Mouse (Mus musculus) spleen, postnatal 4 days (tissue): ENCODE measurements at regions not wholly inside any gene's neighbourhood (a gene's known extent, or its start where the extent isn't known, plus 50 kb on each side); places are given as distances from the start of the nearest gene placed in this dataset.

Experiments used
- DNase-seq, 2 experiments: peaks; one replicate each; pipeline ENCODE4 v3.0.0; 2022; ENCODE audit warnings: low spot score in 2 of 2

GRCm38 (mm10) chr16:9113801-9114200, 283.9 kb downstream of the 1810013L24Rik start:
- DNase-seq: no peak

GRCm38 (mm10) chr16:9115548-9115947, 285.6 kb downstream of the 1810013L24Rik start:
- DNase-seq: no peak

- DNase-seq: no peak
Observed at GRCm38 (mm10) chr16:9121581-9121980, 291.7 kb downstream of the 1810013L24Rik start.

GRCm38 (mm10) chr16:9132113-9132512, 302.2 kb downstream of the 1810013L24Rik start:
- no peak for DNase-seq

- no peak for DNase-seq
Observed at GRCm38 (mm10) chr16:9132778-9133177, 302.9 kb downstream of the 1810013L24Rik start.

DNA sequence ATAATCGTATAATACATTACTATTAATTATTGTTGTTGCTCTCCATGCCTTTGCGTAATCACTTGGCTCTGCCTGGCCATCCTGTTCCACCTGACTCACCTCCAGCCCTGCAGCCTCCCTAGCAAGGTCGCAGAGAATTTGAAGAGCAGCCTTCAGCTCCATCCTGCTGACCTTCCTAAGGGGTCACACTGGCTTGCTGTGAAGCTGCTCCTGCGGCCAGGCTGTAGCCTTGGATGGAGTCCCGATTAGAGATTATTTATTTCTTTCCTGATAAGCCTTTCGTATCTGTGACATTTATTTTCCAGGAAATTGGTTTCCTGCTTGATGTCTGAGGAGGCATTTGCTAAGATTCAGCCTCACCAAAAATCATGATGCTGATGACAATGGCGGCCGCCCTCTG, 305.5 kb downstream of the 1810013L24Rik start:
- no peak for DNase-seq

DNA sequence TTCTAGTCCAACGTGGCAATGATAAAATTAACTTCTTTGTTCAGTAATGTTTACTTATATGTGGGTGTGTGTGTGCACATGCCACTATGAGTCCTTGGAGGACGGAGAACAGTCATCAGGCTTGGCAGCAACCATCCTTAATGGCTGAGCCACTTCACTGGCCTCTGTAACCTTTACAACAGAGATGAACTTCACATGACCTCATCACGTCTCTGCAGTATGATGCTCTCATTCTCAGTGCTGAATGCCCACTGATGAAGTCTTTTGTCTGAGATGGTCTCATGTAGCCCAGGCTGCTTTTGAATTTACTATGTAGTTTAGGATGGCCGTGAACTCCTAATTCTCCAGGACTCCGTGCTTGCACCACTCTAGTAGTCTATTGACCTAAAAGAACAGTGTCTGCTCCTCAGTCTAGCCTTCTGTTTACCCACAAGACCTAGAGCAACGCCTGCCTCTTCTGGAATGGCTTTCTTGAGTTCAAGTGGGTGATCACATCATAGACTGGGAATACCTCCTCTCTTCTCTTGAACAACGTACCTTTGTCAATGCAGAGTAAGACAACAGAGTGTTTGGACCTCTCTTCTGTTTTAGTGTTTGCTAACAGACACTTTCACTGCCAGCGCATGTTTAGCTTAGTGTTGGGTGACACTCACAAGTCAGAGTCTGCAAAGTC, 308.8 kb downstream of the 1810013L24Rik start:
- no peak for DNase-seq

DNA sequence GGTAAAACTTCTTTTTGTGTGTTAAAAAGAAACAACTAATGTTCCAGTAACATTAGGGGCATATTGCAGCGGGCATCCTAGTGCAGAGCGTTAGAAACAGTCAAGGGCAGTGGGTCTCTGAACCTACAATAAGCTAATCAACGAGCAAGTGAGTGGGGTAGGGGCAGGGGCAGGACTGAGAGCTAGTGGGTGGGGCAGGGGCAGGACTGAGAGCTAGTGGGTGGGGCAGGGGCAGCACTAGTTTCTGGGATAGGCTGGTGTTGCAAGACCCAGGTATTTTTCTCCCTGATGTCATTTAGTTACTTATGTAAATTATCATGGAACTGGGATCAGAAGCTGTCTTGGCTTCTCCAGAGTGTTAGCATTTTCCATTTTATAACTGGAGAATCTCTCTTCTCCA, 309.5 kb downstream of the 1810013L24Rik start:
- no peak for DNase-seq

DNA sequence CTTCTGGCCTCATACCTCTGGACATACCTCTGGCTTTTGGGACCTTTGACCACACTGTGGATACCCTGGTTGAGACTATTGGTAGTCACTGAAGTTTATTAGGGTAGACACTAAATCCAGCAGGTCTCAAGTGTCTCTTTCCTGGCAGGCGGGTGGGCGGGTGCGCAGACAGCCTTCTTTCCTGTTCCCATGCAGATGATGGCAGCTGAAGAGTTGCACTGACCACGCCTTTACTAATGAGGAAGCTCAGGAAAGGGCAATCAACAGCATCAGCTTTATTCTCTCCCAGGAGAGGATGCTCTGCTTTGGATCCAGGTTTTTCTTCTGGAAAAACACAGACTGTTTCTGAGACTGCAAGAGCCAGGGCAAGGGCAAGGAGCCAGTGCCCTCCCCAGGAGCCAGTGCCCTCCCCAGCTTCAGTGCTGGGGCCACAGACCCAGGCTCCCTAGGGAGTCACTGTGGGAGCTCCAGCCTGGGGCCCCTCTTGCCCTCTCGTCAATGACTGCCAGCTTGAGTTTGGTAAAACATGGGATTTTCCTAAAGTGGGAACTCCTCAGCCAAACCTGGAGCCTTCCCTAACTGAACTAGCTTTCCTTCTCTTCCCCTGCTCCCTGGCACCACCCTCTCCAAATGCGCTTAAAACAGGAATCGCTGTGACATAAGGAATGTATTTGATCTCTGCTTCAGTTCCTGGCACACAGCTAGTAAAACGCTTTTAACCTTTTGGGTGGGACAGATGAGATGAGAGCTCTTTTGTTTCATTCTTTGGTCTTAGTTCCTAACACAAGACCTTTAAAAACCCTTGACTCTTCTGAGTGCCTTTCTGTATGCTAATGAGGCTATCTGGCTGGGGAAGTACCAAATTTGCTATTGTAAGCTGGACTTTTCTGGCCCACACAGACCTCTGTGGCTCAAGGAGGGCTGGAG, 319.6 kb downstream of the 1810013L24Rik start:
- DNase-seq: no peak

DNA sequence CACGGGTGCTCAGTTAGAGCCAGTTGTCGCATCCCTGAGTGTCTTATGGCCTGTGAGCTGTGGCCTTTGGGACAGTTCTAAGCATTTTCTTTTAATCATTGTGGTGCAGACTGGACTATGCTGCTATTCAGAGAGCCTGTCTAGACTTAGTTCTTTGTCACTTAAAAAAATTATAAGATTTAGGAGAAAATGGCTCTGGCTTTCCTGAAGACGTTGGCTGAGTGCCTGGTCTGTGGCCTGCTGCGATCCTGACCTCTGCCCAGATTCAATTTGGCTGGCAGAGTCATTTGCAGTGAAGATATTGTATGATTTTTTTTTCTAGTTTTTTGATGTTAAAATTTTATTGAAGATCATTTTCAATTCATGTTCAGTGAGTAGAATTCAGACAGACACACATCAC, 322.0 kb downstream of the 1810013L24Rik start:
- DNase-seq: no peak

DNA sequence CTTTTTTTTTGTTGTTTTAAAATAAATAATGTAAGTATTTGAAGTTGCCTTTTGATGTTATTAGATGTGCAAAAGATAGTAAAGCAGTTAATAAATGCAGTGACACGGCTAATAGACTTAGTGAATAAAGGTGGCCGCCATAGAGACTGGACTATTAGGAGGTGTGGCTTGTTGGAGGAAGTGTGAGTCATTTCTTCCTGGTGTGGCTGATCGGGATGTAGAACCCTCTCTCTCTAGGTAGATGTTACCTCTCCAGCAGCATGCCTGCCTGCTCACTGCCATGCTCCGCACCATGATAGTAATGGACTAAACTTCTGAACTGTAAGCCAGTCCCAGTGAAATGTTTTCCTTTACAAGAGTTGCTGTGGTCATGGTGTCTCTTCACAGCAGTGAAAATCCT, 323.6 kb downstream of the 1810013L24Rik start:
- DNase-seq: no peak

- no peak for DNase-seq
Observed at GRCm38 (mm10) chr16:9165763-9166310, 335.9 kb downstream of the 1810013L24Rik start.

DNA sequence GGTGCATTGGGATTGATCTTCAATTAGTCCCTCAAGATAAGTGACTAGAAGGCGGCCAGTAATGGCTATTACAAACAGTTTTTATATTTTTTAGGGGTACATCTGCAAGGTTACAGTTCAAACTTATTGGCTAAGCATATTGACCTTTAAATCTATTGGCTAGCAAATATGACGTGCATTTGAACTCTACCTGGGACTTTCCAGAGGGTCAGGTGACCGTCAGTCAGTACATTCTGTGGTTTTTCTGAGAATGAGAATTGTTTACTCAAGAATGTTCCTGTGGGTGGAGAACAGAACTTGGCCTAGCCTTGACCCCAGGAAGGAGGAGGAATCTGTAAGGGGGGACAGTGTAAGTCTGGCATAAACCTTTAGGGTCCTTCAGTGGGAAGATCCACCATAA, 346.5 kb downstream of the 1810013L24Rik start:
- DNase-seq: no peak

- DNase-seq: no peak
Observed at GRCm38 (mm10) chr16:9195821-9196220, 365.9 kb downstream of the 1810013L24Rik start.

DNA sequence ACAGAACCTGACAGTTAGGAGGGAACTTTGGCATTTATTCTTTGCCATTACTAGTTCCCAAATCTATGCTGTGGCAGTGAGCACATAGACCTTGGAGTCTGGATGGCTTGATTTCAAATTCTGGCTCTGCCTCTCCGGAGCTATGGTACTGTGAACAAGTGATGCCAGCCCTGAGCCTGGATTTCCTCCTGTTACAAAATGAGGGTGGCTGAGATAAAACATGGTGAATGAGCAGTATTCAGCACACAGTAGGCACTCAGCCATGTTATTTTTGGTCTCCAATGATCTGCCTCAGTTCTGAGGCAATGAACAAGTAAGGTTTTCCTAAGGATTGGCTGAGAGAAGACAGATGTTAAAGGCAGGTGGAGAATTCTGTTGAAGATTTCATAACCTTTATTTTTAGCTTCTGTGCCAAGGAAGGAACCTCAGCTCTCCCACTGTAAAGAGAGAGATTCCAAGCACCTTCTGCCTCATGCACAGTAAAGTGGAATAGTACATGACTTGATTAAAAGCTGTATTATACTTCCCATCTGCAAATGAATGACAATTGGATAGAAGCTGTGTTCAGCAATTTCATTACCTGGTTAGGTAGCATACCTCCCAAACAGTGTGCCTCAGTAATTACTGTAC, 369.1 kb downstream of the 1810013L24Rik start:
- no peak for DNase-seq

DNA sequence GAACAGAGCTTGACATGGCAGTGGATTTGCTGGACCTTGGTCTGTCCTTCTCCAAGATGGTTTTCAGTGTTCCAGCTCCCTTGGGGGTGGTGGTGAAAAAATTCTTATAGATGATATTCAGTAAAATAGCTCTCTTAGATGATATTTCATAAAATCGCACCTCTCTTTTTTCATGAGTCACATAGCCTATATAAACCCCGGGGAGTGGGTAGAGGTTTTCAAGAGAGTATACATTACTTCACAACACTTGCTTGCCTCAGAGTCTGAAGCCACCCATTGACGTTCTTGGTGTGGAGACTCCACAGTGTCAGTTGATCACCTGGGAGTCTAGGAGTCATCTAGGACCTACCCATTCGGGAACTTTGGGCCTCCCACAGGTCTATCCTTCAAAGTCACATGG, 378.7 kb downstream of the 1810013L24Rik start:
- no peak for DNase-seq

- DNase-seq: no peak
Observed at GRCm38 (mm10) chr16:9211485-9211884, 381.6 kb downstream of the 1810013L24Rik start.

- no peak for DNase-seq
Observed at GRCm38 (mm10) chr16:9215131-9215530, 385.2 kb downstream of the 1810013L24Rik start.

DNA sequence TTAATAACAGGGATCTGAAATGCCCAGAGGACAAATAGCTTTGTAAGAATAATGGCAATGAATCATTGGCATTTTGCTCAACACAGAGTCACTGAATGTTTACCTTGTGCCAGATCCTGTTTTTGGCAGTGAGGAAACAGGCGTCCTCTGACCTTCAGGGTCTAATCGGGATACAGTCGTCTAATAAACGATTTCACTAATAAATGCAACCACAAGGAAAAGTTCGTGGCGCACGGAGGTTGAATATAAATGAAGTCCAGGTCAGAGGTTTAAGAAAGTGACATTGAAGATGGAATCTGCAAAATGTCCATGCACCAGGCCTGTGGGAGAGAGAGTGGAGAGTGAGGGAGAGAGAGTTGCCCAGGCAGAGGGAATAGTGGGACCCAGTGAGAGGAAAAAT, 387.5 kb downstream of the 1810013L24Rik start:
- no peak for DNase-seq

DNA sequence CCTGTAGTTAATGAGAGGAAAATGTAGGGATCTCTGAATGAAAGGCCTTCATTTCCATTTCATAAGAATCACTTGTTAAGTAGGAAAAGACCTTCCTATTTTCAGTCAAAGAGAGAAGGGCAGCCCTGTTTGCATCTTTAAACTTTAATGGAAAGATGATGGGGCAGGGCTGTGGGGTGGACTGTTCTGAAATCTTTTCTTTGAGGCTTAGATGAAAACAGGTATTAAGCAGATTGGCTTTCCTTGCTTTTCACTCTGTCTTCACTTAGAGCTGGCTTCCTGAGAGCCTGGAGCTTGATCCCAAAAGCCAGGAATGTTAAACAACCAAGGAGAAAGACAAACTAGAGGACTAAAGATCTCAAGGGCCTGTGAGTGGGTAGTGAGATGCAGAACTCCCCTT, 400.3 kb downstream of the 1810013L24Rik start:
- no peak for DNase-seq

DNA sequence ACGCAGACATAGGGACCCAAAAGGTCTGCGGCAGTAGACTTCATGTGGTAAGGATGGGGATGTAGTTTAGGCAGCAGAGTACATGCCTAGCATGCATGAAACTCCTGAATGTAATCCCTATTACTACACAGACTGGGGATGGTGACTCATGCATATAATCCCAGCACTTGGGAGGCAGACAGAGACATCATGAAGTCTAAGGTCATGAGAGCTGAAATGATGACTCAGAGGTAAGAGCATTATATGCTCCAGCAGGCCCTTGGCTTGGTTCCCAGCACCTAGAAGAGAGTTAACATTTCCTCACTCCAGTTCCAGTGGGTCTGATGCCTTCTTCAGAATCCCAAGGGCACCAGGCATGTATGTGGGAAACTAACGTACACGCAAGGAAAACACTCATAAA, 412.2 kb downstream of the 1810013L24Rik start:
- no peak for DNase-seq

DNA sequence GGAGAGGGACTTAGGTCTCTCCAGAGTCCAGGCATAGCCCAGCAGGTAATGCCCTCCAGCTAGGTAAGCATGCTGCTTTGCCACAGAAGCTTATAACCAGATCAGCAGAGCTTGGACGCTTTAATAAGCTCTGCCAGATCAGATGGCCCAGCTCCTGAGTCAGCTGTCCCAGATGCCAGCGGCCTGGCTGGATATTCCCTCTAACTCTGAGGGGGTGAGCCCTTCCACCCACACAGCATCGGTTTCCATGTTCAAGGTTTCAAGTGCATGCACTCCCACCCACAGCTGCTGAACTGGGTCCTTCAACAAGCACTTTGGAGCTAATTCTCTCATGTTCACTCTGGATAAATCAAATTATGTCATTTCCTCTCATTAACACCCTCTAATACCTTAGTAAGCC, 417.3 kb downstream of the 1810013L24Rik start:
- DNase-seq: no peak
